Mouse (Mus musculus): ENCODE results near the gene Antxr2. TPM values are rescaled to one million over a fixed set of nuclear protein-coding genes. Genes with fewer than 3 reads are reported as not detected.

Antxr2 gene
- total RNA-seq, 1 experiment, result 4.8 TPM

GRCm38 (mm10) chr5:98030091-98030901, 547 bp downstream of the Antxr2 start:
- H3K4me1 ChIP-seq (ENCODE audit: control insufficient read depth in 2 of 2, insufficient read depth in 2 of 2, low read length in 2 of 2, poor library complexity in 1 of 2), result peaks cover 0 to 2% of the 10 kb centered on the region in 2 experiments; a peak in 1 of 4 replicates
- no peak for DNase-seq (ENCODE audit: low read depth, low spot score)
- no peaks in the 10 kb centered on the region for H3K36me3 ChIP-seq (ENCODE audit: control insufficient read depth, insufficient read depth, low read length, poor library complexity, severe bottlenecking)
- no peak overlapping the region for H3K27ac ChIP-seq (ENCODE audit: insufficient read depth, low read depth, low read length, poor library complexity, severe bottlenecking)
- TF ChIP-seq ZC3H11A (IDR thresholded peaks at IDR 0.05; ENCODE audit: borderline replicate concordance, low read depth, low read length) (no peak), HCFC1 (IDR thresholded peaks at IDR 0.05; ENCODE audit: borderline replicate concordance, insufficient read depth, low read length) (no peak), ZNF384 (IDR thresholded peaks at IDR 0.05; ENCODE audit: low read depth, low read length) (no peak), MAFK (IDR thresholded peaks at IDR 0.05; ENCODE audit: insufficient read depth, low read depth, low read length) (no peak), CHD2 (IDR thresholded peaks at IDR 0.05; ENCODE audit: low read depth, low read length) (no peak)
- peak overlapping the region; percentile 65 to 69 for H3K4me3 ChIP-seq (ENCODE audit: insufficient read depth in 1 of 2, low read depth in 1 of 2, low read length in 2 of 2, poor library complexity in 1 of 2, severe bottlenecking in 1 of 2)
- in situ Hi-C loops (cut with MboI; ENCODE audit: low sequenced_read_pairs in 2 of 2, unreplicated experiment in 2 of 2), result no loop called here
- no peaks in the 10 kb centered on the region for H3K9me3 ChIP-seq (ENCODE audit: control insufficient read depth, insufficient read depth, low read depth, low read length)
- peak overlapping the region; percentile 63 for H3K9ac ChIP-seq (ENCODE audit: insufficient read depth, low read depth, low read length, poor library complexity, severe bottlenecking)

GRCm38 (mm10) chr5:98027688-98028389, 3.0 kb downstream of the Antxr2 start:
- DNase-seq (ENCODE audit: low read depth, low spot score), result no peak
- Histone ChIP-seq H3K27ac (ENCODE audit: insufficient read depth, low read depth, low read length, poor library complexity, severe bottlenecking) (no peak overlapping the region), H3K4me3 (ENCODE audit: insufficient read depth in 1 of 2, low read depth in 1 of 2, low read length in 2 of 2, poor library complexity in 1 of 2, severe bottlenecking in 1 of 2) (no peak overlapping the region)

GRCm38 (mm10) chr5:98025921-98026320, 4.9 kb downstream of the Antxr2 start:
- H3K9me3 ChIP-seq (ENCODE audit: control insufficient read depth, insufficient read depth, low read depth, low read length), result no peaks in the 10 kb centered on the region
- H3K4me3 ChIP-seq (ENCODE audit: insufficient read depth in 1 of 2, low read depth in 1 of 2, low read length in 2 of 2, poor library complexity in 1 of 2, severe bottlenecking in 1 of 2), result no peak overlapping the region
- H3K9ac ChIP-seq (ENCODE audit: insufficient read depth, low read depth, low read length, poor library complexity, severe bottlenecking), result no peak overlapping the region
- in situ Hi-C loops (cut with MboI; ENCODE audit: low sequenced_read_pairs in 2 of 2, unreplicated experiment in 2 of 2), result no loop called here
- peaks cover 0 to 2% of the 10 kb centered on the region in 2 experiments; a peak in 1 of 4 replicates for H3K4me1 ChIP-seq (ENCODE audit: control insufficient read depth in 2 of 2, insufficient read depth in 2 of 2, low read length in 2 of 2, poor library complexity in 1 of 2)
- no peak overlapping the region for H3K27ac ChIP-seq (ENCODE audit: insufficient read depth, low read depth, low read length, poor library complexity, severe bottlenecking)
- no peaks in the 10 kb centered on the region for H3K36me3 ChIP-seq (ENCODE audit: control insufficient read depth, insufficient read depth, low read length, poor library complexity, severe bottlenecking)
- TF ChIP-seq CHD2 (IDR thresholded peaks at IDR 0.05; ENCODE audit: low read depth, low read length) (no peak), ZC3H11A (IDR thresholded peaks at IDR 0.05; ENCODE audit: borderline replicate concordance, low read depth, low read length) (no peak), MAFK (IDR thresholded peaks at IDR 0.05; ENCODE audit: insufficient read depth, low read depth, low read length) (no peak), ZNF384 (IDR thresholded peaks at IDR 0.05; ENCODE audit: low read depth, low read length) (no peak), HCFC1 (IDR thresholded peaks at IDR 0.05; ENCODE audit: borderline replicate concordance, insufficient read depth, low read length) (no peak)
- no peak for DNase-seq (ENCODE audit: low read depth, low spot score)

More at GRCm38 (mm10) chr5:98027688-98028389, 3.0 kb downstream of the Antxr2 start:
- Histone ChIP-seq H3K36me3 (ENCODE audit: control insufficient read depth, insufficient read depth, low read length, poor library complexity, severe bottlenecking) (no peaks in the 10 kb centered on the region), H3K9ac (ENCODE audit: insufficient read depth, low read depth, low read length, poor library complexity, severe bottlenecking) (no peak overlapping the region), H3K4me1 (ENCODE audit: control insufficient read depth in 2 of 2, insufficient read depth in 2 of 2, low read length in 2 of 2, poor library complexity in 1 of 2) (peaks cover 0 to 2% of the 10 kb centered on the region in 2 experiments; a peak in 1 of 4 replicates), H3K9me3 (ENCODE audit: control insufficient read depth, insufficient read depth, low read depth, low read length) (no peaks in the 10 kb centered on the region)
- TF ChIP-seq MAFK (IDR thresholded peaks at IDR 0.05; ENCODE audit: insufficient read depth, low read depth, low read length) (no peak), ZNF384 (IDR thresholded peaks at IDR 0.05; ENCODE audit: low read depth, low read length) (no peak), HCFC1 (IDR thresholded peaks at IDR 0.05; ENCODE audit: borderline replicate concordance, insufficient read depth, low read length) (no peak), CHD2 (IDR thresholded peaks at IDR 0.05; ENCODE audit: low read depth, low read length) (no peak), ZC3H11A (IDR thresholded peaks at IDR 0.05; ENCODE audit: borderline replicate concordance, low read depth, low read length) (no peak)
- in situ Hi-C loops (cut with MboI; ENCODE audit: low sequenced_read_pairs in 2 of 2, unreplicated experiment in 2 of 2), result no loop called here

- Histone ChIP-seq H3K9me3 (ENCODE audit: control insufficient read depth, insufficient read depth, low read depth, low read length) (no peaks in the 10 kb centered on the region), H3K4me1 (ENCODE audit: control insufficient read depth in 2 of 2, insufficient read depth in 2 of 2, low read length in 2 of 2, poor library complexity in 1 of 2) (no peaks in the 10 kb centered on the region), H3K4me3 (ENCODE audit: insufficient read depth in 1 of 2, low read depth in 1 of 2, low read length in 2 of 2, poor library complexity in 1 of 2, severe bottlenecking in 1 of 2) (no peak overlapping the region), H3K36me3 (ENCODE audit: control insufficient read depth, insufficient read depth, low read length, poor library complexity, severe bottlenecking) (no peaks in the 10 kb centered on the region), H3K27ac (ENCODE audit: insufficient read depth, low read depth, low read length, poor library complexity, severe bottlenecking) (no peak overlapping the region), H3K9ac (ENCODE audit: insufficient read depth, low read depth, low read length, poor library complexity, severe bottlenecking) (no peak overlapping the region)
- no peak for TF ChIP-seq CHD2 (IDR thresholded peaks at IDR 0.05; ENCODE audit: low read depth, low read length)
- TF ChIP-seq MAFK (IDR thresholded peaks at IDR 0.05; ENCODE audit: insufficient read depth, low read depth, low read length), result no peak
- TF ChIP-seq ZNF384 (IDR thresholded peaks at IDR 0.05; ENCODE audit: low read depth, low read length), result no peak
- TF ChIP-seq HCFC1 (IDR thresholded peaks at IDR 0.05; ENCODE audit: borderline replicate concordance, insufficient read depth, low read length), result no peak
- no peak for TF ChIP-seq ZC3H11A (IDR thresholded peaks at IDR 0.05; ENCODE audit: borderline replicate concordance, low read depth, low read length)
- DNase-seq (ENCODE audit: low read depth, low spot score), result no peak
- in situ Hi-C loops (cut with MboI; ENCODE audit: low sequenced_read_pairs in 2 of 2, unreplicated experiment in 2 of 2), result no loop called here
Observed at GRCm38 (mm10) chr5:98024545-98024944, 6.3 kb downstream of the Antxr2 start.

Data from ES-E14 (cell line).